Mouse (Mus musculus) midbrain, embryonic 12.5 days (tissue): ENCODE measurements around the gene Gm10277. TPM values are rescaled to one million over a fixed set of nuclear protein-coding genes. Genes with fewer than 3 reads are reported as not detected.

Experiments used
- ATAC-seq: fragments of 200-750 bp; cut with Nextera tagmentation; 2 replicates; pipeline ENCODE4 v1.8.0; 2017; ENCODE audit warnings: low read depth, moderate TSS enrichment, moderate library complexity; ENCODE audit not compliant: low FRiP score
- H3K27ac ChIP-seq: fragments of 300-500 bp; sonication (generic); replicated peaks from 2 replicates; pipeline ENCODE4 v1.5.1; 2016; ENCODE audit warnings: mild to moderate bottlenecking
- H3K27me3 ChIP-seq: fragments of 300-500 bp; sonication (generic); 2 replicates; pipeline ENCODE4 v1.6.1; 2016; ENCODE audit warnings: mild to moderate bottlenecking
- H3K36me3 ChIP-seq: fragments of 300-500 bp; sonication (generic); 2 replicates; pipeline ENCODE4 v1.6.1; 2016
- H3K4me1 ChIP-seq: fragments of 300-500 bp; sonication (generic); 2 replicates; pipeline ENCODE4 v1.6.1; 2016
- H3K4me2 ChIP-seq: fragments of 300-500 bp; sonication (generic); replicated peaks from 2 replicates; pipeline ENCODE4 v1.6.1; 2016; ENCODE audit warnings: mild to moderate bottlenecking, moderate library complexity
- H3K4me3 ChIP-seq: fragments of 300-500 bp; sonication (generic); 2 replicates; pipeline ENCODE4 v1.5.1; 2016; ENCODE audit warnings: mild to moderate bottlenecking
- H3K9ac ChIP-seq: fragments of 300-500 bp; sonication (generic); replicated peaks from 2 replicates; pipeline ENCODE4 v1.6.1; 2016; ENCODE audit warnings: mild to moderate bottlenecking, moderate library complexity
- H3K9me3 ChIP-seq: fragments of 300-500 bp; sonication (generic); 2 replicates; pipeline ENCODE4 v1.6.1; 2016; ENCODE audit warnings: mild to moderate bottlenecking
- WGBS: fragments of 180-500 bp; shearing (Covaris S2); methylation state at CpG from one replicate; pipeline ENCODE4 v1.1.7; 2016; 5-methylcytosine and 5-hydroxymethylcytosine counted together
- polyA plus RNA-seq: library from polyadenylated mRNA; unstranded; fragments of >200 nt; fragmentation: Nextera tagmentation; extraction: Ambion mirVana; gene quantifications from 2 replicates; pipeline ENCODE4 v1.2.1, GENCODE M21; 2016

Gene Gm10277
- polyA plus RNA-seq, 1 experiment from 2014 or later, result 2.8 TPM

DNA sequence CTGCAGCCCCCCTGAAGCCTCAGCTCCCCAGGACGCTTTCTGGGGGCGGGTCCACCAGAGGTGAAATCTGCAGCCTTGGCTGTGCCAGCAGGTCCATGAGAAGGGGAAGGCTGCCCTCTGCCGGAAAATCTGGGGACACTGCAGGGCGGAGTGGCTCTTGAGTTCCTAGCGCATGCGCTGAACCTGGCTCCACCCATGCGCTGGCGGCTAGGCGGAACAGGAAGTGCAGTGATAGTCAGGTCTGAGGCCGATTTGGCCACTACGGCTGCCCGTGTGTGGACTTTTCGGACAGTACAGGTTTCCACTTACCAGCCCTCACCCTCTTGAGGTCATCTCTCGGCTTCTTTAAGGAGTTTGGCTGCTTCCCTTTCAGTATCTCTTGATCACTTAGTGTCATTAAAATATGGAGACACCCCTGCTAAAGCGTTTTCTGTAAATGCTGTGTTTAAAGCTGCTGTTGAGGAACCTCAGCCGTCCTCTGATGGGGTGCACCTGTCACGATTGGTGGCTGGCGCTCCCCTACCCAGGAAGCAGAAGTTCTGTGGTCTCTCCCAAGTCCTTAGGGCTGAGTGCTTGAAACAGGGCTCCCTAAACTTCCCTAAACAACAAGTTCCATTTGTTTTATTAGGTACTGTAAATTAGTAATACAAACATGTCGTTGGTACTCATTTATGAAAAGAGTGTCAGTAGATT, 5.8 kb upstream of the Gm10277 start:
- no peaks in the 10 kb centered on the region for H3K27me3 ChIP-seq
- H3K4me3 ChIP-seq, result peak overlapping the region; percentile 47
- H3K9me3 ChIP-seq, result no peaks in the 10 kb centered on the region
- WGBS, result 6% methylated on average over 19 of the region's 19 CpGs
- peak overlapping the region; percentile 62 for H3K9ac ChIP-seq
- no peaks in the 10 kb centered on the region for H3K36me3 ChIP-seq
- peak; percentile 75 for ATAC-seq
- H3K27ac ChIP-seq, result no peak overlapping the region
- peak overlapping the region; percentile 78 for H3K4me2 ChIP-seq
- H3K4me1 ChIP-seq, result peaks cover 36% of the 10 kb centered on the region

DNA sequence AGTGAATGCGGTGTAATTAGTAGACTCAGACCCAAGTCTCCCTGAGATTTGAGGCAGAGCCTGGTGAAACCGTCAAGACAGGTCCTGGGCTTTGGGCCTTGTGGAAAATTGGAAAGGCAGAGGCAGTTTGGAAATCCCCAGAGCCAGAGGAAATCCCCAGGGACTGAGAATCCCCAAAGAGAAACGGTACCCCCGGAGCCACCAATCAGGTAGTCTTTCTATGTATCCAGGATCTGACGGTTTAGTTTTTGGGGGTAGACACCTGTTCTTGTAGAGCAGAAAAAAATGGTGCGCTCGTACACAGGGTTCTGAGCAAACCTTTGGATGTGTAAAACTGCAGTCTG, 5.0 kb upstream of the Gm10277 start:
- Histone ChIP-seq H3K36me3 (no peaks in the 10 kb centered on the region), H3K4me2 (no peak overlapping the region), H3K4me3 (no peak overlapping the region), H3K27ac (peak overlapping the region; percentile 61), H3K27me3 (no peaks in the 10 kb centered on the region), H3K4me1 (peaks cover 36% of the 10 kb centered on the region), H3K9ac (peak overlapping the region; percentile 31; the same call in 1 of the 2 replicates), H3K9me3 (no peaks in the 10 kb centered on the region)
- no peak for ATAC-seq
- 77% methylated on average over 7 of the region's 7 CpGs for WGBS

DNA sequence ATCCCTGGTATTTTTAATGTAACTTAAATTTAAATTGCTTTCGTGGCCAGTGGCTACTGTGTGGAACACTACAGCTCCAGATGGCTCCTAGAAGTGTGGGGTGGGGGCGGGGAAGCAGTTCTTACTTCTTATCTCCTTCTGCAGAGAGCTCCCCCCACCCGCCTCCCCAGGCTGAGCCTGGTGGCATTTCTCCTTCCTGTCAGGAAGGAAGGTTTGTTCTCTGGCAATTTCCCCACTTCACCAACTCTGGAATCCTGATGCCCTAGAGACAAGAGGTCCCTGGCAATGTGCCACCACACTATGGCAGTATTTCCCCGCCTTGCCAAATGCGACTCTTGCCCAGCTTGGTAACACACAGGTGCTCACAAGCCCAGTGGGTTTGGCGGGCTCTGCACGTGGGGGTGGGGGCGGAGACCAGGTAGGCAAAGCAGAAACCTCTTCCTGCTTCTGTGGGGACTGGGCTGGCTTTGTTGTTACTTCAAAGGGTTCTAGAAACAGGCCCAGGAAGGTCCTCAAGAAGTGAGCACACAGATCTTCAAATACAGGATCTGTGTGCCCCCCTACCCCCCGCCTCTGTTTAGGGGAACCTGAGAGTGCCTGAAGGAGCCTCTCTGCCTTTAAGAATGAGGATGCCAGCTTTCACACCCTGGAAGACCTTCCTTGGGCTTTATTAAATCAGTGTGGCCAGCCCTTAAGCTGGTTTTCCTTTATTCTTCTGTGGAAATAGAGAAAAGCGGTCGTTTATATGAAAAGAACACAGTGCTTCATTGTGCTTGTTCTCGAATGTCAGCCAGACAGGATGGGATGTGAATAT, 4.4 kb upstream of the Gm10277 start:
- H3K27me3 ChIP-seq, result no peaks in the 10 kb centered on the region
- H3K4me1 ChIP-seq, result peaks cover 36% of the 10 kb centered on the region
- 62% methylated on average over 12 of the region's 12 CpGs for WGBS
- H3K27ac ChIP-seq, result peak overlapping the region; percentile 61
- H3K9me3 ChIP-seq, result no peaks in the 10 kb centered on the region
- H3K9ac ChIP-seq, result peak overlapping the region; percentile 34
- ATAC-seq, result no peak
- no peaks in the 10 kb centered on the region for H3K36me3 ChIP-seq
- H3K4me2 ChIP-seq, result no peak overlapping the region
- H3K4me3 ChIP-seq, result no peak overlapping the region

DNA sequence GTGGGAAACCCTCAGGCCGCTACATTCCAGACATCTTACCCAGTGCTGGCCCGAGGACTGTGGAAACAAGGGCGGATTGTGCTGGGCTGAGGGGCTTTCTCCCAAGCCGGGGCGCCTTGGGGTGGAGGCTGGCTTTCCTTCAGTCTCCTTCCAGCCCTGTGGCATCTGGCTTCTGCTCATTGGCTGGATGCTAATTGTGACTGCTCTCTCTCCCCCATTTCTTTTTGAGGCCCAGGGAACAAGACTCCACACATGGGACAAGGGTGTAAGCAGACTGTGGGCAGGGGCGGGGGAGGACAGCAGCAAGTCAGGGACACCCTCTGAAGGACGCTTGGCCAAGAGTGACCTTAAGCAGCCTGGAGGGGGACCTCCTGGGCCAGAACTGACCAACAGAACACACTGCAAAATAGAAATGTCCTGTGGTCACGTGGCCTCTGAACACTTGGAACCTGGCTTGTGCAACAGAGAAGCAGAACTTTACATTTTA, 3.7 kb upstream of the Gm10277 start:
- no peaks in the 10 kb centered on the region for H3K9me3 ChIP-seq
- H3K27ac ChIP-seq, result peak overlapping the region; percentile 61
- 0 out of 2 replicates have a peak, but pooled peaks have one; percentile 23 for ATAC-seq
- no peaks in the 10 kb centered on the region for H3K27me3 ChIP-seq
- H3K36me3 ChIP-seq, result no peaks in the 10 kb centered on the region
- no peak overlapping the region for H3K4me3 ChIP-seq
- H3K9ac ChIP-seq, result peak overlapping the region; percentile 34; the same call in 1 of the 2 replicates
- peaks cover 40% of the 10 kb centered on the region for H3K4me1 ChIP-seq
- no peak overlapping the region for H3K4me2 ChIP-seq
- 22% methylated on average over 8 of the region's 8 CpGs for WGBS

DNA sequence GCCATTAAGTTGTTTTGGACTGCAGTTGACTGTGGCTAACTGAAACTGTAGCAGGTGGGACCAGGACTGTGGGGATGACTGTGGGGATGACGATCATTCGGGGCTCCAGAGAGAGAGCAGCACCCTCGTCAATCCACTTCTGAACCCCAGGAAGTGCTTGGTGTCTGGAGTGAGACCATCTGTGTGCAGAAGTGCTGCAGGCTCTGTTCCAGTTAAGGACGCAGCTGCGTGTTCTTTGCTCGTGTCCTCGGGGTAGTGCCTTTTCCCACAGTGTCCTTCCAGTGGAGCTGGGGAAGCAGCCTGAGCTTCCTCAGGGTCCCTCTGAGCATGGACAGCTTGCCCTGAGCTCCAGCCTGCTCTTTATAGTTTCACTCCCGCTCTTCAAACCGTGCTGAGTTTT, 2.7 kb upstream of the Gm10277 start:
- WGBS, result 47% methylated on average over 9 of the region's 9 CpGs
- ATAC-seq, result no peak
- Histone ChIP-seq H3K36me3 (no peaks in the 10 kb centered on the region), H3K9ac (0 out of 2 replicates have a peak overlapping the region, but pooled peaks have one; percentile 8), H3K27ac (peak overlapping the region; percentile 61), H3K4me2 (no peak overlapping the region), H3K4me3 (no peak overlapping the region), H3K4me1 (peaks cover 50% of the 10 kb centered on the region), H3K9me3 (no peaks in the 10 kb centered on the region), H3K27me3 (no peaks in the 10 kb centered on the region)

DNA sequence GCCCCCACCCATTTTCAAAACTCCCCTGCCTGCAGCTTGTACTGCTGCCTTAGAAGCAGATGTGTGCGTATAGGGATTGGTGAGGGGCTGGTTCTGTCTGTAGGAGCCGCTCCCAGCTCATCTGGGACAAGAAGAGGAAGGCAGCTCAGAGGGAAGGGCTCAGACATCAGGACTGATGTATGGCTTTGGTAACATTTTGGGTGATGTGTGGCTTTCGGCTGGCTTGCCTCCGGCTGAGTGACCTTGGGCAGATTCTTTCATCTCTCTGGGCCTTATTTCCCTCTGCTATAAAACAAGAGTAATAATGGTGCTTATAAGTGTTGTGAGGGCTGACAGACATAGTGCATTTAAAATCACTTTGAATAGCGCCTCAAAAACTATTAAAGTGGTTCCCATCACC, 2.0 kb upstream of the Gm10277 start:
- H3K27ac ChIP-seq, result no peak overlapping the region
- H3K27me3 ChIP-seq, result no peaks in the 10 kb centered on the region
- no peak overlapping the region for H3K4me2 ChIP-seq
- H3K36me3 ChIP-seq, result no peaks in the 10 kb centered on the region
- no peak overlapping the region for H3K9ac ChIP-seq
- H3K9me3 ChIP-seq, result no peaks in the 10 kb centered on the region
- H3K4me1 ChIP-seq, result peaks cover 58% of the 10 kb centered on the region
- ATAC-seq, result no peak
- WGBS, result 90% methylated on average over 5 of the region's 5 CpGs
- H3K4me3 ChIP-seq, result no peak overlapping the region

DNA sequence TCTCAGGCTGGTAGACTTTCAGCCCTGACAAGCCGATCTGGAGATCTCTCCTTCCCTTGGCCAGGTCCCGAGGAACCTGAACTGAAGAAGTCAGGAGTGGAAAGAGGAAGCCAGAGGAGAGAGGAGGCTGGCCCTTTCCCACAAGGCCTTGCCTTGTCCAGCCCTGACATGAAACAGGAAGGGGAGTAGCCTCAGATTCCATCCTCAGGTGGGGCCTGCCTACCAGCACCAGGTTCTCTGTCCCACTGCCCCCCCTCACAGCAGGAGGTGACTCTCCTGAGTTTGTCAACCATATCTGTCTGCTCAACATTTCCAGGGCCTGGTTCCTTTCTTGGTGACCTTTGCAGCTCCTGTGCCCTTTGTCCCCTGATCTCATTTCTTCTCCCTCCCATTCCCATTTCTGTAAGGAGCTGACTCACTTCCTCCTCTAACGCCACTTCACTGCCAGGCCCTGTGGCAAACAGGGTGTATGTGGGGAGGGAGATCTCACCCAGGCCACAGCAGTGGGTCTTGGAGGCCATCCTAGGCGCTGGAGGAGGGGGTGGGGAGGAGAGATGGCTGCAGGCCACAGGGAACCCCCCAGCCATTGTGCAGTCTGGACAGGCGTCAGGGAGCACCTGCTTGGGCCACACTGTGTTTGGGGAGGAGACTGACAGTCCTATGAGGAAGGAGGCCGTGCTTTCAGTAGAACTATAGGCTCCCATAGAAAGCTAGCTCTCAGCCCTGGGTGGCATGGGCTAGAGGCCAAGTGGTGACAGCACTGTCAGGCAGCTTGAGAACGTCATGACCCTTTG, 1.6 kb downstream of the Gm10277 start:
- Histone ChIP-seq H3K36me3 (no peaks in the 10 kb centered on the region), H3K4me3 (no peak overlapping the region), H3K4me1 (peaks cover 49% of the 10 kb centered on the region), H3K4me2 (no peak overlapping the region), H3K27ac (0 out of 2 replicates have a peak overlapping the region, but pooled peaks have one; percentile 20), H3K9ac (no peak overlapping the region), H3K9me3 (no peaks in the 10 kb centered on the region), H3K27me3 (no peaks in the 10 kb centered on the region)
- WGBS, result 60% methylated on average over 7 of the region's 7 CpGs
- ATAC-seq, result no peak

DNA sequence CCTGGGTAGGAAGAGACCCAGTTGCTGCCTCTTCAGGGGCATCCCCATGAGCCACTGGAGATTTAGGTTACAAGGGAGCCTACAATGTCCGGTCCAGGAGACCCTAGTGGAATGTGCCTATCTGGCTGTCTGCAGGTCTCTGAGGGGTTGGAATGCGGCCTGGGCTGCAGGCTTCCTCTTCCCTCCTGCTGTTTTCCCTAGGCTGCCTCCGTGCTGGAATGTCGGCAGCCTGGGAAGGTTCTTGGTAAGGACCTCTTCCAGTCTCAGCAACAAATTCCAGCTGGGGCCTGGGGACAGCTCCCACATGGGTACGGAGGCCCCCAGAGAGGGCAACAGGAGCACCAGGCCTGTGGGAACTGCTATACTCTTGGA, 2.2 kb downstream of the Gm10277 start:
- Histone ChIP-seq H3K27ac (no peak overlapping the region), H3K9me3 (no peaks in the 10 kb centered on the region), H3K4me2 (no peak overlapping the region), H3K4me3 (no peak overlapping the region), H3K27me3 (no peaks in the 10 kb centered on the region), H3K36me3 (no peaks in the 10 kb centered on the region), H3K9ac (no peak overlapping the region), H3K4me1 (peaks cover 43% of the 10 kb centered on the region)
- 17% methylated on average over 5 of the region's 5 CpGs for WGBS
- no peak for ATAC-seq

DNA sequence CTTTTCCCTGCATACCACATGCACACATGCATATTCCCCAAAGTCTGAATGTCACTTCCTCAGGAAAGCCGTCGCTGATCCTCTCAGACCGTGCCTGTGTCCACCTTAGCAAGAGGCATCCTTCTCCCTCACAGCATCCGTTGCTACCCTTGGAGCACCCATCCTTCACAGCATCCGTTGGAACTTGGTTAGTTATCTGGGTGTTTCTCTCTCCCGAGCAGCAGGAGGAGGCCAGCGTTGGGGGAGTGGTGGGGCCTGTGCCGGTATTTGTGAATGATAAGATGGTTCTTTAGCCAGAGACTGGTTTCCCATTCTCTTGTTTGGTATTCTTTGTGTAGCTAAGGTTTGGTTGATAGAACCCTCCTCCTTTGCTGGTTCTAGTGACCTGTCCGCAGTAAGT, 2.7 kb downstream of the Gm10277 start:
- no peak overlapping the region for H3K4me3 ChIP-seq
- 83% methylated on average over 9 of the region's 9 CpGs for WGBS
- H3K27me3 ChIP-seq, result no peaks in the 10 kb centered on the region
- no peak for ATAC-seq
- no peak overlapping the region for H3K27ac ChIP-seq
- no peak overlapping the region for H3K9ac ChIP-seq
- no peaks in the 10 kb centered on the region for H3K36me3 ChIP-seq
- H3K4me1 ChIP-seq, result peaks cover 40% of the 10 kb centered on the region
- H3K4me2 ChIP-seq, result no peak overlapping the region
- no peaks in the 10 kb centered on the region for H3K9me3 ChIP-seq

DNA sequence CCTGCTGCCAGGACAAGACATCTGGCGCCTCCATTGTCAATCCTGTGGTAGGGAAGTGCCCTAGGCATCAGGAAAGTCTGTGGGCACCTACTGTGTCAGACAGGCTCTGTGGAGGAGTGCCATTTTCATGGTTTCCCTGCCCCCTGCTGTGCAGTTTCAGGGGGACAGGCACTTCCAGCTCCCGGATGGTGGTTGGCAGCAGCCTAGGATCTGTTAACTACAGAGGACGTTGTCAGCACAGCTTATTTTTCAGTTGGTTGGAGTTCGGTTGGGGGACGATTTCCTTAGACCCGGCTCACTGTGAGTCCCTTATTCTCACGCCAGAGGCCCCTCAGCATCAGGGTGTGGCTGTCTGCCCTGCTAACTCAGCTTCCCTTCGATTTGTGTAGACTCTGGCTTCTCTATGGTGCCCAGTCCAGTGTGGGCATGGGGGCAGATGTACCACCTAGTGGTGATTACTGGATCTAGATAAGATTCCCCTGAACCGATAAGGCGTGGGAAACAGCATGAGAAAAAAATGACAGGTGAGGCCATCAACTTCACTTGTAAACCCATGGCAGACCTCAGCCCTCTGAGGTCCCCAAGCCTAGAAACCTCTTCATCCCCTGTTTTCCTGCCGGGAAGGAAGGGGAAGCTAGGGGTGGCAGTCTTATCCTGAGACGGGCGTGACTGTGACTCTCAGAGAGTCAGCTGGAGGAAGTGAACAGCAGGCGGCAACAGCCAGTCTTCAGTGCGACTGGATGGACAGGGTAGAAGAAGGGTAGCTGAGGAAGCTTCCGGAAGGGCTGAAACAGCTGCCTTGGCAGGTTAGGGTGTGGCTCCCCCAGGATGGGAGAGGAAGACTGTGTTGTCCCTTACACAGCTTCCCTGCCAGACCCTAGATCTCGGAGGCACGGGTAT, 3.5 kb downstream of the Gm10277 start:
- Histone ChIP-seq H3K4me1 (peaks cover 38% of the 10 kb centered on the region), H3K4me3 (no peak overlapping the region), H3K27ac (peak overlapping the region; percentile 42; the same call in 1 of the 2 replicates), H3K9me3 (no peaks in the 10 kb centered on the region), H3K9ac (no peak overlapping the region), H3K27me3 (no peaks in the 10 kb centered on the region), H3K4me2 (no peak overlapping the region), H3K36me3 (no peaks in the 10 kb centered on the region; the same call in 1 of the 2 replicates)
- ATAC-seq, result no peak
- 58% methylated on average over 18 of the region's 18 CpGs for WGBS

DNA sequence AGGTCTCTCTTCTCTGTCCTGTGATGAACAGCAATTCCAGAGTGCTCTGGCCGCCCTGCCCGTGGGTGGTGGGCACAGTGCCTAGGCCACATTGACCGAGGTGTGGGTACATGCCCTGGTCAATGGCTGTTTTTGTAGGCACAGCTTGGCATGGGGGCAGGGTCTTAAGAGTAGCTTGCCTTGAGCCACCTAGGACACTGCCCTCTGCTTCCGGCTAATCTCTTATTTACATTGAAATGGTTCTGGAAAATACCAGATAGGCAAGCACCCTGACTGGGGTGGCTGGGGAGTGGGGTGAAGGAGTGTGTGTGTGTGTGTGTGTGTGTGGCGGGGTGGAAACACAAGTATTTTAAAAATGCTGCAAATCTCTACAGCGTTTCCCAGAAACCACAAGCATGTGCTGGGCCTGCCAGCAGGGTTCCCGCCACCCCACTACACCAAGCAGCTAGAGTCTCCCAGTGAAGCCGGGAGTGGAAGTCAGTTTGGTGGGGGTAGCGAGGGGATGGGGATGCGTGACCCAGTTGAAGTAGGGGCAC, 4.3 kb downstream of the Gm10277 start:
- peak overlapping the region; percentile 42; the same call in 1 of the 2 replicates for H3K27ac ChIP-seq
- H3K27me3 ChIP-seq, result no peaks in the 10 kb centered on the region
- no peak overlapping the region for H3K4me3 ChIP-seq
- no peak overlapping the region for H3K9ac ChIP-seq
- 53% methylated on average over 10 of the region's 10 CpGs for WGBS
- no peaks in the 10 kb centered on the region for H3K9me3 ChIP-seq
- no peak for ATAC-seq
- H3K36me3 ChIP-seq, result peaks cover under 1% of the 10 kb centered on the region; the same call in 1 of the 2 replicates
- H3K4me2 ChIP-seq, result no peak overlapping the region
- peaks cover 38% of the 10 kb centered on the region for H3K4me1 ChIP-seq
